Mouse (Mus musculus): Measurements from ENCODE around the gene Tmem94. TPM values are rescaled to one million over a fixed set of nuclear protein-coding genes. Genes with fewer than 3 reads are reported as not detected.

The Tmem94 gene
- total RNA-seq, 2 experiments from 2014 or later: 103 to 108 TPM

DNA sequence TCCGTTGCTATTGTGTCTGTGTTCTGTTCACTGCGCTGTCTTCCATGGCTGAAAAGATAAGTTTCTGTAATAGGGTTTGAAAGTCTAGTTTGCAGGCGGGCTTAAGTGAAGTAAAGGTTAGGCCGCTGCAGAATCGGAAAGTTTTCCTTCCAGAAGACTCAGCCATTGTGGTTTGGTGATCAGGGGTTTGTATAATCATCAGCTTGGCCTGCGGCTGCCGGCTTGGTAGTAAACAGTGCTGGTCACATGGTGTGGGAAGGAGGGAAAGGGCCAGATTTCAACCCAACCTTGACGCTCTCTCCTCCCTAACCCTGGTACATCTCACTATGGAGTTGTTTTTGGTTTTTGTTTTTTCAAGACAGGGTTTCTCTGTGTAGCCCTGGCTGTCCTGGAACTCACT is 1.7 kb downstream of the Tmem94 start:
- no peak for DNase-seq

DNA sequence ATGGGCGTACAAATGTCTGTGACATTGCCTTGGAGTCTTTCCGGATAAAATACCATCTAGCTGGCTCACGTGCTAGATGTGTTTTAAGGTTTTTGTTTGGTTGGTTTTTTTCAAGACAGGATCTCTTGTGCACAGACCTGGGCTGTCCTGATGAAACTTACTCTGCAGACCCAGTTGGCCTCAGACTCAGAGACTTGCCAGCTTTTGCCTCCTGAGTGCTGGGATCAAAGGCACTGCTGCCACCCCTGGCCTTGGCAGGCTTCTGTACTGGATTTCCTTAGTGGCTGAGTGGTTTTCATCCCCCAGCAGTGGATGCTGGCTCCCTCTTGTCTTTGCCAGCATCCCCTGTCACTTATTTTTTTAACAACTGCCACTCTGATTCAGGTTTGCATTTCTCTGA is 3.7 kb downstream of the Tmem94 start:
- DNase-seq: no peak

- DNase-seq: no peak
These were observed 9.4 kb downstream of the Tmem94 start for GRCm38 (mm10) chr11:115774653-115775052.

GRCm38 (mm10) chr11:115775821-115776665 is 10.8 kb downstream of the Tmem94 start:
- DNase-seq: peak; percentile 54

GRCm38 (mm10) chr11:115776954-115777353 is 11.7 kb downstream of the Tmem94 start:
- DNase-seq: peak; percentile 6

DNA sequence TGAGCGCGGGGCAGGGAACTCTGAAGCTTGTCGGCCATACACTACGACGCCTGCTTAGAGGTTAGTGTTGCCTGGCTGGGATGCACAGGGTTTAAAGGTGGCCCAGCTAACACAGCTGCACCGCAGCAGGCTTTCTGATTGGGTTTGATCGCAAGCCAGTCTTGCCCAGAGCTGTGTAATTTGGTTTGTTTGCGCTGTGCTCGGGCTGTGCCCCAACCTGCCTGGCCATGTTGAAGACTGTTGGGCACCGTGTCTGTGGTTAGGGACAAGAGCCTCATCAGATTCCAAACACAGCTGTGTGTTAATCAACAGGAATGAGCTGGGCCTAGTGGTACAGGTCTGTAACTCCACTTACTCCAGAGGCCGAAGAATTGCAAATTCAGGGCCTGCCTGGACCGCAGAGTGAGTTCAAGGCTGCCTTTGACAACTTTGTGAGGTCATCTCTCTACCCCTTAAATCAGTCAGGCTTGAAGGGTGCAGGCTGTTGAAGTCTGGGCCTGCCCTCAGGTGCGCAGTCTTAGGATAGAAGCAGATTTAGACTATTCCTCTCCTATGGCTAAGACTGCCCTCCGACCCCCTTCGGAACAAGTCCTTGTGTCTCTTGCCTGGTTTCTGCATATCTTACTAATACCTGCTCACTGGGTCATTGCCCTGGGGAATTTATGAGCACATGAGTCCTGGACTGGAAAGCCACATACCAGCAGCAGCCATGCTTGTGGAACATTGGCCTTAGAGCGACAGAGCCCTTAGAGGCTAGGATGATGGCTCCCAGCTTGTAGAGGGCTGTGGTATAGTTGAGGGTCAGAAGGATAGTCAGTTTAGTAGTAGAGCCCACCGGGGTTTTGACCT is 12.5 kb downstream of the Tmem94 start:
- peak; percentile 5 for DNase-seq

DNA sequence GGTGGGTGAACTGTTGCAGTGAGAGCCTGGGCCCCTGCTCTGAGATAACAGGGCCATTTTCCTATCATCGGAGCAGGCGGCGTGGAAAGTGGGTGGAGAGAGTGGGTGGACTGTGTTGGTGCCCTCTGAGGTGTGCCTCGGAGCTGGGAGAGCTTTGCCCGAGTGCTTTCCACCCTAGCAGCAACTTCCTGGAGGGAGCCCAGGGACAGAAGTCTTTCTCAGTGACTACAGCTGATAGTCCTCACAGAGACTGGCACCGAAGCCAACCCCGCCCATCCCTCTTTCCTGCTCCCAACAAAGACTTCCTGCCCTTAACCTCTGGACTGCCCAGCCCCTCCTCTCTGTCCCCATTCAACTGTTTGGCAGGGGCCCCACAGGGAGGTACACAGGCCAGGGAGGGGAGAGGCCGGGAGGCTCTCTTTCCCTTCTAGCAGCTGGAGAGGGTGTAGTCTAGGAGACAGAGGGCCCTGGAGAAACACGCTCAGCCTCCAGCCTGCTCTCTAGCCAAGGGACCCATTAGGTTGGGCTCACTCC is 13.9 kb downstream of the Tmem94 start:
- peak; percentile 91 for DNase-seq

- no peak for DNase-seq
These were observed 15.2 kb downstream of the Tmem94 start for GRCm38 (mm10) chr11:115780141-115781070.

- DNase-seq: peak; percentile 27
These were observed 21.2 kb downstream of the Tmem94 start for GRCm38 (mm10) chr11:115786473-115786872.

DNA sequence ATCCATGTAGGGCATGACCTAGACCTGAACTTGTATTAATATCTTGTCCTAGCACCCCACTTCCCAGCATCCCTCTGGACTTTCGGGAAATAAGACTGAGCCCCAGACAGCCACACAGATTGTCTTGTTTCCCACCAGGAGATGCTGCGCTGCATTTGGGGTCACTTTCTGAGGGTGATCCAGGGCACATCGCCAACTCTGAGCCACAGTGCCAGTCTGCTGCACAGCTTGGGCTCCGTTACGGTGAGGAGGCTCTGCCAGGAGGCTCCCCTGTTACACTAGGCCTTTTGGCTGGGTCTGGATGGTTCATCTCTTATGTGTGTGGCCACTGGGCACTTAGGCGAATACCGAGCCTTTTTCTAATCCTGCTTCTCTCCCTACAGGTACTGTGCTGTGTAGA is 24.6 kb downstream of the Tmem94 start:
- DNase-seq: no peak

DNA sequence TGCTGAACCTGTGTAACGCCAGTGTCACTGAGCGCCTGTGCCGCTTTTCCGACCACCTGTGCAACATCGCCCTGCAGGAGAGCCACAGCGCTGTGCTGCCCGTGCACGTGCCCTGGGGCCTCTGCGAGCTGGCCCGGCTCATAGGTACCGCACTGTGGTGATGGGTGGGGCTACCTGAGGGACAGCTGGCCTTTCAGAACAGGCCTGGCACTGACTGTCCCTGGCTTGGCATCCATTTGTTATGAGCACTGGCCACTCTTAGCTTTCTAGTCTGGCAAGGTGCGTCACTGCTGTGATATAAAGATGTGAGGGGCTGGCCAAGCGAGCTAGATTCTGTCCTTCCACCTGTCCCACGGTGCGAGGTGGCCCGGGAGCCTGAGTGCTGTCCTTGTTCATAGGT is 26.7 kb downstream of the Tmem94 start:
- DNase-seq: no peak

- peak; percentile 14 for DNase-seq
These were observed 27.1 kb downstream of the Tmem94 start for GRCm38 (mm10) chr11:115792353-115792752.

GRCm38 (mm10) chr11:115796898-115797297 is 31.7 kb downstream of the Tmem94 start:
- DNase-seq: peak; percentile 17

GRCm38 (mm10) chr11:115797665-115798064 is 32.4 kb downstream of the Tmem94 start:
- peak; percentile 10 for DNase-seq

DNA sequence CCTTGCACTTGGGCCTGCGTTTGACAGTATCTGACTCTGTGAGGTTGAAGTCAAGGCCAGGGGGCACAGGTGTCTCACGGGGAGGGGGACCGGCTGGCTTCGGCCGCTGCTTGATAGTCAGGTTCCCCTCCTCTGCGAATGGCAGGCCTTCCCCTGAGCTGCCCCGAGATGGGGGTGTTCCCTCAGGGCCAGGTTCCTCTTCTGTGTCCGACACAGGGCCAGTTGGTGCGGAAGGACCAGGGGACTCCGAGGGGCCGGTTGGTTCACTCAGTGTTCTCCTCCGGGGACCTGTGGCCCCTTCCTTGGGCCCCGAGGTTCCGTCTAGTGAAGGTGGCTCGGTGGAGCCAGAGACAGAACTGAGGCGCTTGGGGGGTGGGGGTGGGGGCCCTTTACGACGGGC is 35.7 kb downstream of the Tmem94 start:
- no peak for DNase-seq

- peak; percentile 53 for DNase-seq
These were observed 38.0 kb downstream of the Tmem94 start for GRCm38 (mm10) chr11:115803072-115803709.

GRCm38 (mm10) chr11:115805005-115805404 is 39.8 kb downstream of the Tmem94 start:
- no peak for DNase-seq

DNA sequence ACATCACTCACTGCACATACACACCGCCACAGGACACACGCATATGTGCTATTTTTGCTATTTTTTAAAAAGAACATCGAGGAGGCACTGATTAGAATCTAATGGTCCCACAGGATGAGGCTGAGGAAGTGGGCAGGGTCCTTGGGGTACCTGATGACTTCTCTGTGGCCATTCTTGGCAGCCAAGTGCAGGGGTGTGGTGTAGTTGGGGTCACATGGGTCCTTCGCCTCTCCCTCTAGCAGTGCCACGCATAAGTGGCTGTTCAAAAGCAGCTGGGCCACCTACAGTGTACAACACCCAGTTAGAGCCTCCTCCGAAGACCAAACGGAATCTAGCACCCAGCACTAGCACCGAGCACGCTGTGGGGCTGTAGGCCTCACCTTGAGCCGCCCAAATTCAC is 40.9 kb downstream of the Tmem94 start:
- DNase-seq: no peak

DNA sequence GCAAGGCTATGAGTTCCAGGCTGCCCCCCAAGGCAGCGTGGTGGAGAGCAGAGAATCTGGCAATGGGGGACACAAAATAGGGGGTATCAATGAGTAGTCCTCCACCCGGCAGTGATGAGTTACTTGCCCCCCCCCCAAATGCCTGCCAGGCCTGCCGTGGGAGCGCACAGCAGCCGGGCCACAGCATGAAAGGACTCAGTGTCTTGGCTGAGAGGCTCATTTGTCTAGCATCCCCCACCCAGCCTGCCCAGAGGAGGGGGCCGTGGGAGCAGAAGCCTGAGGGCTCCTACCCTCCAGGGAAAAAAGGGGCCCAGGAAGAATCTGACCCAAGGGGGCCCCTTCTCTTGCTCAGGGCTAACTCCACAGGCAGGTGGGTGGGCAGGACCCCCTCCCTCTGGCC is 42.1 kb downstream of the Tmem94 start:
- DNase-seq: no peak

- peak; percentile 43 for DNase-seq
These were observed 42.7 kb downstream of the Tmem94 start for GRCm38 (mm10) chr11:115807971-115808370.

DNA sequence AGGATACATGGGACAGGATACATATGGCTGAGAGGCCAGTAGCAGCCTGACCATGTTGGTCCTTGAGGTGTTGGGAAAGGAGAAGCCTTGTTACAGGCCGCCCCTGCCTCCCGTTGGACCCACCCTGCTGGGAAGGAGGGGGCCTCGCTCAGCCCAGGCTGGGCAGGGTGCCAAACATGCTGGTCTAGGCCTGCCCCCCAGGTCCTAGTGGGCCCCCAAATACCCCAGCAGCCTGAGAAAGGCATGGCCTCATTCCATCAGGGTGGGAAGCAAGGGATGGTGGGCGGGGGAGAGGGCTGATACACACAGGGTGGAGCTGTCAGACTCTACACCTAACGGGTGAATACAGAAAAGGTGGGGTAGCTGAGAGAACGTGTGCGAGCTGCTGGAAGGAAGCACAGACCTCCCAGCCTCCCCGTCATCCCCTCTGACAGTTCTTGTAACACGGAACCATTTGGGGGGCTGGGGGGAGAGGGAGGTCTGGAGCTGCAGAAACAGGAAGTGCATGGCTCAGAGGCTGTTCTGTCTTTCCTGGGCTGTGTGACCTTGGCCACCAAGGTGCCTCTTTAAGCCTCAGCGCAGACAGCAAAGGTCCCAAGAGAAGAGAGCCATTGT is 43.6 kb downstream of the Tmem94 start:
- DNase-seq: peak; percentile 75
